ENCODE assay signal across 19 mouse cellular contexts in the genomic region with DNA sequence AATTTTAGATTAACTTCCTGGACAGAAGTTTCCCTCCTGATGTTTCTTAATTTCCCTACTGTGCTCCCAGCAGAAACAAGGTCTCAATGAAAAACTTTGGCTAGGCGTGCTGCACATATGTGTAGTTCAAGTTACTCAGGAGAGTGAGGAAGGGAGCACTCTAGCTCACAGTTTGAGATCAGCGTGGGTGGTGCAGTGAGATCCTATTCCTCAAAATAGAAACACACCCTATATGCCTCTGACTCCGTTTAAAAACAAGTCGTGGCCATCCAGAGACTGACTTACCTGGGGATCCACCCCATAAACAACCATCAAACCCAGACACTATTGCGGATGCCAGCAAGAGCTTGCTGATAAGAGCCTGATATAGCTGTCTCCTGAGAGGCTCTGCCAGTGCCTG. TPM values are rescaled to one million over a fixed set of nuclear protein-coding genes. Genes with fewer than 3 reads are reported as not detected.
A peak's percentile ranks its signal among the peaks of the same experiment; 100 is the strongest.
DNase-seq lines count a peak whose midpoint lies in the region; ATAC-seq and TF ChIP-seq lines count a peak whose summit lies in the region.
"Had no signal": no experiment of that assay in that cellular context is flagged by ENCODE, and none has a peak within 500 bp of the region (broad histone marks: within the 10 kb centered on the region; RNA-seq: fewer than 3 reads in every experiment).

No protein-coding gene starts in this region.

- ATAC-seq in hindbrain, embryonic 11.5 days (ENCODE audit: low FRiP score) = no peak
- ATAC-seq: forebrain, embryonic 15.5 days; intestine, embryonic 16.5 days; lung, postnatal 0 days had no signal

- intact Hi-C loops in left cerebral cortex, postnatal 4 days (cut with DNase I) = no loop called here
- intact Hi-C loops in left cerebral cortex, adult 2 months (cut with DNase I) = no loop called here

- no peak for TF ChIP-seq CTCF in left cerebral cortex, adult 2 months (IDR thresholded peaks at IDR 0.05)
- TF ChIP-seq CTCF in layer of hippocampus, adult 2 months (conservative IDR thresholded peaks at IDR 0.05) = no peak

- whole genome bisulfite sequencing in hindbrain, embryonic 11.5 days = 82% methylated on average over 5 of the region's 5 CpGs

- H3K9ac ChIP-seq in hindbrain, embryonic 11.5 days (ENCODE audit: low read depth, low read length) = no peak overlapping the region
- H3K9ac ChIP-seq: embryonic facial prominence, embryonic 12.5 days; forebrain, embryonic 15.5 days; limb, embryonic 12.5 days; liver, embryonic 15.5 days had no signal

- no peaks in the 10 kb centered on the region for H3K9me3 ChIP-seq in hindbrain, embryonic 11.5 days (ENCODE audit: control insufficient read depth, low read length)
- H3K9me3 ChIP-seq: embryonic facial prominence, embryonic 12.5 days; forebrain, embryonic 15.5 days; hindbrain, embryonic 10.5 days; limb, embryonic 12.5 days; liver, embryonic 15.5 days had no signal

- H3K4me2 ChIP-seq in hindbrain, embryonic 11.5 days (replicated peaks; ENCODE audit: low read depth, low read length) = no peak overlapping the region
- H3K4me2 ChIP-seq: embryonic facial prominence, embryonic 12.5 days; forebrain, embryonic 15.5 days; limb, embryonic 12.5 days; liver, embryonic 15.5 days had no signal

- no peaks in the 10 kb centered on the region for H3K36me3 ChIP-seq in hindbrain, embryonic 11.5 days (ENCODE audit: control insufficient read depth, insufficient read depth, low read length)
- H3K36me3 ChIP-seq: embryonic facial prominence, embryonic 12.5 days; forebrain, embryonic 15.5 days; hindbrain, embryonic 10.5 days; limb, embryonic 12.5 days; liver, embryonic 15.5 days had no signal

- H3K4me1 ChIP-seq in hindbrain, embryonic 11.5 days (replicated peaks; ENCODE audit: control insufficient read depth, insufficient read depth, low read length) = no peaks in the 10 kb centered on the region
- H3K4me1 ChIP-seq: embryonic facial prominence, embryonic 12.5 days; forebrain, embryonic 15.5 days; hindbrain, embryonic 10.5 days; liver, embryonic 15.5 days had no signal

- no peaks in the 10 kb centered on the region for H3K27me3 ChIP-seq in hindbrain, embryonic 11.5 days (ENCODE audit: control insufficient read depth, insufficient read depth, low read length)
- H3K27me3 ChIP-seq: embryonic facial prominence, embryonic 12.5 days; forebrain, embryonic 15.5 days; limb, embryonic 12.5 days; liver, embryonic 15.5 days had no signal

- peak; percentile 47 for DNase-seq in left cerebral cortex, adult 11 months (ENCODE audit: low spot score)
- no peak for DNase-seq in left cerebral cortex, postnatal 4 days
- DNase-seq in frontal cortex, adult 2 months (ENCODE audit: extremely low spot score in 1 of 2, low spot score in 1 of 2) = peak; percentile 68 to 72
- DNase-seq in left cerebral cortex, adult 2 months (ENCODE audit: extremely low spot score in 1 of 2, low spot score in 2 of 2) = peak in 1 of 2 experiments; percentile 25
- DNase-seq in right cerebral cortex, postnatal 36 days (ENCODE audit: low spot score in 2 of 2) = peak; percentile 33 to 58
- no peak for DNase-seq in hindbrain, embryonic 11.5 days (ENCODE audit: low spot score)
- no peak for DNase-seq in layer of hippocampus, adult 2 months (ENCODE audit: low spot score in 2 of 2)
- DNase-seq: adrenal gland, postnatal 10 days; cerebellum, adult 8-10 months; gastrocnemius, postnatal 14 days; midbrain, embryonic 14.5 days; thymus, postnatal 4 days had no signal

- H3K27ac ChIP-seq in left cerebral cortex, adult 2 months = peak overlapping the region; percentile 75
- H3K27ac ChIP-seq in hindbrain, embryonic 11.5 days (ENCODE audit: low read depth, low read length) = no peak overlapping the region
- H3K27ac ChIP-seq in layer of hippocampus, adult 2 months = no peak overlapping the region
- H3K27ac ChIP-seq: embryonic facial prominence, embryonic 12.5 days; forebrain, embryonic 15.5 days; hindbrain, embryonic 10.5 days; limb, embryonic 12.5 days; liver, embryonic 15.5 days had no signal

- no peak overlapping the region for H3K4me3 ChIP-seq in left cerebral cortex, adult 2 months
- H3K4me3 ChIP-seq in hindbrain, embryonic 11.5 days (ENCODE audit: low read depth, low read length) = no peak overlapping the region
- no peak overlapping the region for H3K4me3 ChIP-seq in layer of hippocampus, adult 2 months
- H3K4me3 ChIP-seq: embryonic facial prominence, embryonic 12.5 days; forebrain, embryonic 15.5 days; hindbrain, embryonic 10.5 days; limb, embryonic 12.5 days; liver, embryonic 15.5 days had no signal

RNA-seq across cellular contexts. Expression of a gene that starts 47.0 kb away (rescaled TPM):
- 10 to 100 TPM; 22.8 to 23.5 TPM for total RNA-seq in left cerebral cortex, postnatal 4 days (2021)
- 62.9 and 63.6 TPM in 2 replicates for polyA plus RNA-seq in frontal cortex, adult 2 months (2012; rRNA removed)
- total RNA-seq in left cerebral cortex, adult 2 months (2021) = 10 to 100 TPM; 87.1 to 90.8 TPM
- polyA plus RNA-seq in hindbrain, embryonic 11.5 days (2014; fragmentation: Nextera tagmentation; extraction: Ambion mirVana) = 2.8 and 5.0 TPM in 2 replicates
- total RNA-seq in layer of hippocampus, adult 2 months (2021) = 10 to 100 TPM; 30.1 to 36.0 TPM

Comparison
In these comparisons a context has a peak if more than half of its experiments do, and no peak if none do; other contexts are left out.
1. DNase-seq: peak in left cerebral cortex, adult 11 months (single experiment), frontal cortex, adult 2 months (2 of 2) and right cerebral cortex, postnatal 36 days (2 of 2); none in left cerebral cortex, postnatal 4 days (single experiment), hindbrain, embryonic 11.5 days (single experiment) and layer of hippocampus, adult 2 months (0 of 2).